Comparison of ENCODE assay signal across 10 mouse cellular contexts in genomic region chr16:88851450-88851849, GRCm38 (mm10). TPM values are rescaled to one million over a fixed set of nuclear protein-coding genes. Genes with fewer than 3 reads are reported as not detected.
DNase-seq lines count a peak whose midpoint lies in the region; ATAC-seq and TF ChIP-seq lines count a peak whose summit lies in the region.
"Had no signal": no experiment of that assay in that cellular context is flagged by ENCODE, and none has a peak within 500 bp of the region (broad histone marks: within the 10 kb centered on the region; RNA-seq: fewer than 3 reads in every experiment).

No protein-coding gene starts in this region.

- peak; percentile 40 for TF ChIP-seq CTCF in ES-Bruce4 (IDR thresholded peaks at IDR 0.05; ENCODE audit: low read depth, low read length)

- no peak for TF ChIP-seq POLR2A in ES-Bruce4 (IDR thresholded peaks at IDR 0.05; ENCODE audit: insufficient read depth, low read length)

- H3K27me3 ChIP-seq in kidney, embryonic 15.5 days = no peaks in the 10 kb centered on the region
- H3K27me3 ChIP-seq in ES-Bruce4 (ENCODE audit: control insufficient read depth, insufficient read depth, low read length, poor library complexity, severe bottlenecking) = no peaks in the 10 kb centered on the region
- H3K27me3 ChIP-seq: midbrain, embryonic 12.5 days had no signal

- no peaks in the 10 kb centered on the region for H3K36me3 ChIP-seq in kidney, embryonic 15.5 days
- H3K36me3 ChIP-seq in ES-Bruce4 (ENCODE audit: control insufficient read depth, insufficient read depth, low read length, poor library complexity, severe bottlenecking) = no peaks in the 10 kb centered on the region
- H3K36me3 ChIP-seq: midbrain, embryonic 12.5 days had no signal

- 13% methylated on average over 5 of the region's 5 CpGs for WGBS in kidney, embryonic 15.5 days

- no peak for TF ChIP-seq EP300 in ES-Bruce4 (IDR thresholded peaks at IDR 0.05; ENCODE audit: insufficient read depth, low read depth, low read length)

- H3K4me1 ChIP-seq in kidney, embryonic 15.5 days = no peaks in the 10 kb centered on the region
- no peaks in the 10 kb centered on the region for H3K4me1 ChIP-seq in ES-Bruce4 (ENCODE audit: control insufficient read depth, insufficient read depth, low read length)
- H3K4me1 ChIP-seq: midbrain, embryonic 12.5 days had no signal

- H3K9me3 ChIP-seq in kidney, embryonic 15.5 days (replicated peaks) = no peaks in the 10 kb centered on the region
- H3K9me3 ChIP-seq in ES-Bruce4 (replicated peaks; ENCODE audit: control insufficient read depth, insufficient read depth, low read length, poor library complexity, severe bottlenecking) = no peaks in the 10 kb centered on the region
- H3K9me3 ChIP-seq: midbrain, embryonic 12.5 days had no signal

- no peak overlapping the region for H3K9ac ChIP-seq in kidney, embryonic 15.5 days
- no peak overlapping the region for H3K9ac ChIP-seq in ES-Bruce4 (ENCODE audit: low read depth, poor library complexity, severe bottlenecking)
- H3K9ac ChIP-seq: midbrain, embryonic 12.5 days had no signal

- no peak overlapping the region for H3K4me3 ChIP-seq in kidney, embryonic 15.5 days (replicated peaks)
- no peak overlapping the region for H3K4me3 ChIP-seq in ES-Bruce4 (ENCODE audit: low read depth, low read length)
- H3K4me3 ChIP-seq: midbrain, embryonic 12.5 days had no signal

- DNase-seq in kidney, adult 18-20 months = peak; percentile 7
- peak; percentile 42 for DNase-seq in 416B (ENCODE audit: low read depth)
- DNase-seq in embryo, embryonic 9.5 days (ENCODE audit: extremely low spot score) = peak; percentile 25
- no peak for DNase-seq in right cerebral cortex, postnatal 36 days (ENCODE audit: low spot score in 2 of 2)
- no peak for DNase-seq in spleen, postnatal 10 days (ENCODE audit: low spot score in 2 of 2)
- DNase-seq in urinary bladder, postnatal 36 days (ENCODE audit: low spot score in 2 of 2) = no peak

- no peak for ATAC-seq in kidney, embryonic 15.5 days (replicated peaks; ENCODE audit: low FRiP score)

- no peak overlapping the region for H3K4me2 ChIP-seq in kidney, embryonic 15.5 days
- H3K4me2 ChIP-seq: midbrain, embryonic 12.5 days had no signal

- H3K27ac ChIP-seq in kidney, embryonic 15.5 days = no peak overlapping the region
- no peak overlapping the region for H3K27ac ChIP-seq in ES-Bruce4 (ENCODE audit: insufficient read depth, low read length)
- H3K27ac ChIP-seq: midbrain, embryonic 12.5 days had no signal

RNA-seq across cellular contexts. Expression of gene Krtap19-1, which starts 17.8 kb away (rescaled TPM):
- not detected in 2 replicates for polyA plus RNA-seq in kidney, embryonic 15.5 days (2015; fragmentation: Nextera tagmentation; extraction: Ambion mirVana)
- not detected in 2 replicates for polyA plus RNA-seq in ES-Bruce4 (2011; ENCODE audit: insufficient read depth, insufficient read length, low read depth, missing spikeins)
- polyA plus RNA-seq: frontal cortex, adult 2 months; midbrain, embryonic 12.5 days had no signal

RNA-seq across cellular contexts. Expression of gene Krtap19-2, which starts 22.6 kb away (rescaled TPM):
- polyA plus RNA-seq in kidney, embryonic 15.5 days (2015; fragmentation: Nextera tagmentation; extraction: Ambion mirVana) = not detected in 2 replicates
- not detected in 2 replicates for polyA plus RNA-seq in ES-Bruce4 (2011; ENCODE audit: insufficient read depth, insufficient read length, low read depth, missing spikeins)
- polyA plus RNA-seq: frontal cortex, adult 2 months; midbrain, embryonic 12.5 days had no signal

RNA-seq across cellular contexts. Expression of gene Krtap14, which starts 25.5 kb away (rescaled TPM):
- not detected in 2 replicates for polyA plus RNA-seq in kidney, embryonic 15.5 days (2015; fragmentation: Nextera tagmentation; extraction: Ambion mirVana)
- not detected in 2 replicates for polyA plus RNA-seq in ES-Bruce4 (2011; ENCODE audit: insufficient read depth, insufficient read length, low read depth, missing spikeins)
- polyA plus RNA-seq: frontal cortex, adult 2 months; midbrain, embryonic 12.5 days had no signal

RNA-seq across cellular contexts. Expression of gene Krtap19-3, which starts 26.4 kb away (rescaled TPM):
- not detected in 2 replicates for polyA plus RNA-seq in kidney, embryonic 15.5 days (2015; fragmentation: Nextera tagmentation; extraction: Ambion mirVana)
- polyA plus RNA-seq in ES-Bruce4 (2011; ENCODE audit: insufficient read depth, insufficient read length, low read depth, missing spikeins) = not detected in 2 replicates
- polyA plus RNA-seq: frontal cortex, adult 2 months; midbrain, embryonic 12.5 days had no signal

RNA-seq across cellular contexts. Expression of gene Krtap15, which starts 31.4 kb away (rescaled TPM):
- polyA plus RNA-seq in kidney, embryonic 15.5 days (2015; fragmentation: Nextera tagmentation; extraction: Ambion mirVana) = not detected in 2 replicates
- not detected in 2 replicates for polyA plus RNA-seq in ES-Bruce4 (2011; ENCODE audit: insufficient read depth, insufficient read length, low read depth, missing spikeins)
- polyA plus RNA-seq: frontal cortex, adult 2 months; midbrain, embryonic 12.5 days had no signal

Comparison
In these comparisons a context has a peak if more than half of its experiments do, and no peak if none do; other contexts are left out.
1. DNase-seq: peak in kidney, adult 18-20 months (single experiment), 416B (single experiment) and embryo, embryonic 9.5 days (single experiment); none in right cerebral cortex, postnatal 36 days (0 of 2), spleen, postnatal 10 days (0 of 2) and urinary bladder, postnatal 36 days (0 of 2).